Mouse (Mus musculus): ENCODE results near the gene Cyp4a32. TPM values are rescaled to one million over a fixed set of nuclear protein-coding genes. Genes with fewer than 3 reads are reported as not detected.
"Not testable (repeated sequence)": the region's sequence is repeated elsewhere in the genome, so short reads cannot be mapped to it uniquely, and the experiment has no call there.

The Cyp4a32 gene
- total RNA-seq, 2 experiments from 2014 or later = not detected

DNA sequence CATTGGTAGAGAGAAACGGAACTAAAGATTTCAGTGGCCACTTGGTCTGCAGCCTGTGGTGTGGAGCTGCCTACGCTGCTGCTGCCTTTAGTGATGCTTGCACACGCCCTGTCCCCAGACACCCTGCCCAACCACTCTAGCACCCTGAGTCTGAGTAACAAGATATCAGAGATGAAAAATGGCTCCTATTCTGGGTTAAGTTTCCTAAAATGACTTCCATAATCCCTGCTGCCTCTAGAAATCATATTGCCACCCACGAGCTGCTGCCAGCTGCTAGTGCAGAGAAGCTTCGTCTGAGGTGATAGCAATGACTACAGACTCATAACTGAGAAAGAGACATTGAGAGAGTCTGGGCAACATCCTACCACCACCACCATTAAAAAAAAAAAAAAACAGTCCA lies 50.1 kb downstream of the Cyp4a32 start:
- DNase-seq (ENCODE audit: extremely low spot score in 1 of 2, low spot score in 2 of 2) = no peak
- intact Hi-C loops (cut with DNase I) = no loop called here

DNA sequence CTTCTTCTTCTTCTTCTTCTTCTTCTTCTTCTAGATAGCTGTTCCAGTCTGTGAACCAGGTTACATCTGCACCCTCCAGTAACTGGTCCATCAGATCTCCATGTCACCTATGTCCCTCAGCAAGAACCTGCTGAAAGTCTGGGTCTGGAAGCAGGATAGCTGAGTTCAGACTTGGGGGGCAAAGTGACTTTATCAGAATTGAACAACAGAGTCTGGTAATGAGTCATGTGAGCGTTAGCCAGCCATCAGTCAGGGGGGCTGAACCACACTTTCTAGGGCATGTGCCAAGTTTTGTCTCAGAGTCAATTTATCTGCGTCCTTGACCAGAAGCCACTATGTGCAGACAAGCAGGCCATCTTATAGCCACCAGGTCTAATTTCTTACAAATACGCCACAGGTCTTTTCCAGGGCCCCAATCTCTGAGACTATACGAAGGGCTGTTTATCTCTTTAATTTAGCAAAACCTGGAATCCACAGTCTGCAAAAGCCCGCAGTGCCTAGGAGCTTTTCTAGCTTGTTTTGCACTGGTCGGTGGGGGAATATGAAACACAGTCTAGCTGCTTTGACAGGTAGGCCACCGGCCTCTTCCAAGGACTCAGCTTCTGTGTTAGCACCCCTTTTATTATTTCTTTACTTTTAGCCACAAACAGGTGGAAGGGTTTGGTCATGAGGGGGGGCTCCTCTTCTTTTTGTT lies 55.2 kb downstream of the Cyp4a32 start:
- intact Hi-C loops (cut with DNase I); DNase-seq (ENCODE audit: extremely low spot score in 1 of 2, low spot score in 2 of 2): not testable (repeated sequence)

DNA sequence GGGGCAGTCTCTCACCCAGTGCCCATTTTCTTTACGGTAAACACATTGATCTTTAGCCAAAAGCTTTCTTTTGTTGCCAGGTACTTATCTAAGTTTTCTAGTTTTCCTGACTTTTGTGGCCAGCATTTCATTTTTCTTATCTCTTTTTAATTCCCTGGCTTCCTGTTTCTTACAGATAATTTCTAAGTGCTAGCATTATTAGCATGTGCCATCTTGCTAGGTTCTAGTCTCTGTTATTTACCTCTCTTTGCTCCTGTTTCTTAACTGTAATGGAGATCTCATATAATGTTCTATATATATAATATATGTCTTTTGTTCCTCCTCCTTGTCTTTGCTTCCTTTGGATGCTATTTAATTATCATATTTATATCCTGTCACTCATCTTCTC lies 55.8 kb downstream of the Cyp4a32 start:
- intact Hi-C loops (cut with DNase I); DNase-seq (ENCODE audit: extremely low spot score in 1 of 2, low spot score in 2 of 2): not testable (repeated sequence)

DNA sequence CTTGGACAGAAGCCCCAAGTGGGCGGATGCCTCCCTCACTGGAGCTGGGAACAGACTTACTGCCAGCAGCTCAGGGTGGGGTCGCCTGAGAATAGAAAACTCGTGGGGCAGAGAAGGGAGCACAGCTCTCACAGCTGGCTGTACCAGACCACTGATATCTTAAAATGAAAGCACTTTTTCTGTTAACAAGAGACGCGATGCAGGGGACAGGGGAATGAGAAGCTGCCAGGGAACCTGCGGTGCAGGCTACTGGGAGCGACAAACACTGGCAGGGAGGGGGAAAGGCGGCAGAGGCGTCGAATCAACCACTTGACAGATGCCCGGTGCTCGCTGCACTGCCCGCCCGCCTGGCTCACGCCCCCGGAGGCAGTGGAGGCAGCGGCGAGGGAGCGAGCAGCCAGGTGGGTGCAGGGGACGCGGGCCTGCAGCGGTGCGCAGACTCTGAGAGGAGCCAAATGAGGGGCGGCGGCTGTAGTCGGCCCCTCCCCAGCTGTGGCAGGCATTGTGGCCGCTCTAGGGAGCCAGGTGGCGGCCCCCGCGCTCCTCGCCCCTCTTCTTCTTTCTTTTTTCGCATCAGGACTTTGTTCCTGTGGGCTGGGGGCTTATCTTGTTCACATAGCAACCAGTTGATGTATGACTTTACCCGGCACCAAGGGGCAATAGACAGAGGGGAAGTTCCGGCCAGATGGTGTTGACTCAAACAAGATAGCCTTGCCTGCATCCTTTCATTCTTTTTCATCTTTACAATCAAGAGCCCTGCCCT lies 56.5 kb downstream of the Cyp4a32 start:
- intact Hi-C loops (cut with DNase I) = no loop called here
- DNase-seq (ENCODE audit: extremely low spot score in 1 of 2, low spot score in 2 of 2) = peak in 1 of 2 experiments; percentile 62

DNA sequence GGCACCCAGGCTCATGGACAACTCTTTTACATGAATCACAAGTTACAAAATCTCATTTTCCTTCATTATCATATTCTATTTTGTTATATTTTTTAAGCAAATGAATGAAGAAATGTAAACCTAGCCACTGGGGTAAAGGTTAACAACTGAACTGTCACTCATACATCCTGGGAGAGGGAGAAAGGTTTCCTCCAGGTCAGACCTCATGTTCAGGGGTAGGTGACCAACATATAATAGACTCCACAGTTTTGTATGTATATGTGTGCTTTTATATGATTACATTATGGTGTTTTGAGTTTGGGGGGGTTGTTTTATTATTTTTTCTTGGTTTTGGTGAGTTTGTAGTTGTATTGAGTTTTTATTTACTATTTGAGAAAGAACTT lies 57.1 kb downstream of the Cyp4a32 start:
- no peak for DNase-seq (ENCODE audit: extremely low spot score in 1 of 2, low spot score in 2 of 2)
- intact Hi-C loops (cut with DNase I) = no loop called here

DNA sequence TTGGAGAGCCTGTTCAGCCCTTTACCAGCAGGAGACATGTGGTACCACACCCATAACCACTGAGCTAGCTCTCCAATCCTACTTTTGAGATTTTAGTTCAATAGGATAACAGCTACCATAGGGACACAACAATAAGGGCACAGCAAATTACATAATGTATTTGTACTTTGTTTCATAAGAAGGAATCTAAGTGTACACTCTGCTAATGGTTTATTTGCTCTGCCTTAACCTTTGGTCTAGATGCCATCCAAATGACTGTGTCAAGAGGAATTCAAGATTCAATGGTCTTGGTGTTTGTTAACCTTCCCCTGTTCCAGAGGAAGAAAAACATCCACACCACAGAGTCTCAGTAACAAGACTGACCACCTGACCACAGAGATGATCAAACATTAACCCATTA lies 58.4 kb downstream of the Cyp4a32 start:
- DNase-seq (ENCODE audit: extremely low spot score in 1 of 2, low spot score in 2 of 2) = no peak
- intact Hi-C loops (cut with DNase I) = no loop called here

Other genes with a start within 250 kb of the Cyp4a32 start
- gene Cyp4a12b, start 189.3 kb upstream of the Cyp4a32 start, total RNA-seq (2021) = not detected
- gene Cyp4a30b, start 148.4 kb upstream of the Cyp4a32 start, total RNA-seq (2021) = not detected
- gene Cyp4a14, start 104.8 kb upstream of the Cyp4a32 start, total RNA-seq (2021) = not detected
- gene Cyp4a10, start 82.7 kb upstream of the Cyp4a32 start, total RNA-seq (2021) = not detected
- not detected for gene Cyp4a31, start 37.3 kb upstream of the Cyp4a32 start, total RNA-seq (2021)
- 1 to 10 TPM; 2.7 to 2.9 TPM for gene Cyp4b1, start 46.8 kb downstream of the Cyp4a32 start, total RNA-seq (2021)
- gene Efcab14, start 136.8 kb downstream of the Cyp4a32 start, total RNA-seq (2021) = 10 to 100 TPM; 28.8 to 31.6 TPM
- gene Tex38, start 180.0 kb downstream of the Cyp4a32 start, total RNA-seq (2021) = not detected
- gene Atpaf1, start 183.8 kb downstream of the Cyp4a32 start, total RNA-seq (2021) = 10 to 100 TPM; 27.0 to 29.1 TPM
- 1 to 10 TPM; 3.8 to 5.8 TPM for gene Mob3c, start 227.1 kb downstream of the Cyp4a32 start, total RNA-seq (2021)
- gene Mknk1, start 238.2 kb downstream of the Cyp4a32 start, total RNA-seq (2021) = 10 to 100 TPM; 42.9 to 44.9 TPM

All from left cerebral cortex, postnatal 10 days (tissue).